Mouse (Mus musculus): ENCODE measurements at regions not wholly inside any gene's neighbourhood (a gene's known extent, or its start where the extent isn't known, plus 50 kb on each side); places are given as distances from the start of the nearest gene placed in this dataset.
"Not testable (repeated sequence)": the region's sequence is repeated elsewhere in the genome, so short reads cannot be mapped to it uniquely, and the experiment has no call there.

GRCm38 (mm10) chr1:128508816-128509461, 83.2 kb downstream of the Cxcr4 start:
- TF ChIP-seq CTCF (IDR thresholded peaks at IDR 0.05; ENCODE audit: insufficient read depth, low read depth, low read length) (no peak), POLR2A (IDR thresholded peaks at IDR 0.05; ENCODE audit: insufficient read depth, low read depth, low read length) (no peak)
- Histone ChIP-seq H3K27ac (ENCODE audit: insufficient read depth, low read depth, low read length) (no peak overlapping the region), H3K4me3 (ENCODE audit: insufficient read depth, low read depth, low read length) (no peak overlapping the region), H3K4me1 (ENCODE audit: control insufficient read depth, insufficient read depth, low read length) (no peaks in the 10 kb centered on the region)
- 91% methylated on average over 2 of the region's 2 CpGs for WGBS

GRCm38 (mm10) chr1:128506551-128507313, 85.4 kb downstream of the Cxcr4 start:
- 96% methylated on average over 4 of the region's 4 CpGs for WGBS
- H3K27ac ChIP-seq (ENCODE audit: insufficient read depth, low read depth, low read length): no peak overlapping the region
- no peak overlapping the region for H3K4me3 ChIP-seq (ENCODE audit: insufficient read depth, low read depth, low read length)
- H3K4me1 ChIP-seq (ENCODE audit: control insufficient read depth, insufficient read depth, low read length): no peaks in the 10 kb centered on the region
- no peak for TF ChIP-seq POLR2A (IDR thresholded peaks at IDR 0.05; ENCODE audit: insufficient read depth, low read depth, low read length)
- TF ChIP-seq CTCF (IDR thresholded peaks at IDR 0.05; ENCODE audit: insufficient read depth, low read depth, low read length): no peak

GRCm38 (mm10) chr1:128504371-128504770, 87.2 kb upstream of the Dars start:
- Histone ChIP-seq H3K4me3 (ENCODE audit: insufficient read depth, low read depth, low read length) (no peak overlapping the region), H3K4me1 (ENCODE audit: control insufficient read depth, insufficient read depth, low read length) (no peaks in the 10 kb centered on the region), H3K27ac (ENCODE audit: insufficient read depth, low read depth, low read length) (no peak overlapping the region)
- WGBS: 55% methylated on average over 4 of the region's 4 CpGs
- TF ChIP-seq CTCF (IDR thresholded peaks at IDR 0.05; ENCODE audit: insufficient read depth, low read depth, low read length) (no peak), POLR2A (IDR thresholded peaks at IDR 0.05; ENCODE audit: insufficient read depth, low read depth, low read length) (no peak)

GRCm38 (mm10) chr1:128498042-128498772, 81.0 kb upstream of the Dars start:
- 70% methylated on average over 9 of the region's 9 CpGs for WGBS
- TF ChIP-seq POLR2A (IDR thresholded peaks at IDR 0.05; ENCODE audit: insufficient read depth, low read depth, low read length): no peak
- H3K4me3 ChIP-seq (ENCODE audit: insufficient read depth, low read depth, low read length): no peak overlapping the region
- no peaks in the 10 kb centered on the region for H3K4me1 ChIP-seq (ENCODE audit: control insufficient read depth, insufficient read depth, low read length)
- H3K27ac ChIP-seq (ENCODE audit: insufficient read depth, low read depth, low read length): no peak overlapping the region

- Histone ChIP-seq H3K4me3 (ENCODE audit: insufficient read depth, low read depth, low read length) (no peak overlapping the region), H3K4me1 (ENCODE audit: control insufficient read depth, insufficient read depth, low read length) (no peaks in the 10 kb centered on the region), H3K27ac (ENCODE audit: insufficient read depth, low read depth, low read length) (no peak overlapping the region)
- TF ChIP-seq CTCF (IDR thresholded peaks at IDR 0.05; ENCODE audit: insufficient read depth, low read depth, low read length): no peak
- TF ChIP-seq POLR2A (IDR thresholded peaks at IDR 0.05; ENCODE audit: insufficient read depth, low read depth, low read length): no peak
- 96% methylated on average over 2 of the region's 2 CpGs for WGBS
Observed at GRCm38 (mm10) chr1:128492251-128492650, 75.1 kb upstream of the Dars start.

GRCm38 (mm10) chr1:128487181-128487580, 70.0 kb upstream of the Dars start:
- H3K4me3 ChIP-seq (ENCODE audit: insufficient read depth, low read depth, low read length): not testable (repeated sequence)

GRCm38 (mm10) chr1:128478376-128478775, 61.2 kb upstream of the Dars start:
- TF ChIP-seq POLR2A (IDR thresholded peaks at IDR 0.05; ENCODE audit: insufficient read depth, low read depth, low read length): no peak
- TF ChIP-seq CTCF (IDR thresholded peaks at IDR 0.05; ENCODE audit: insufficient read depth, low read depth, low read length): no peak
- Histone ChIP-seq H3K27ac (ENCODE audit: insufficient read depth, low read depth, low read length) (no peak overlapping the region), H3K4me1 (ENCODE audit: control insufficient read depth, insufficient read depth, low read length) (no peaks in the 10 kb centered on the region), H3K4me3 (ENCODE audit: insufficient read depth, low read depth, low read length) (no peak overlapping the region)
- 95% methylated on average over 6 of the region's 6 CpGs for WGBS

More at GRCm38 (mm10) chr1:128487181-128487580, 70.0 kb upstream of the Dars start:
- not testable (repeated sequence) for H3K27ac ChIP-seq (ENCODE audit: insufficient read depth, low read depth, low read length); H3K4me1 ChIP-seq (ENCODE audit: control insufficient read depth, insufficient read depth, low read length)
- WGBS: 39% methylated on average over 4 of the region's 4 CpGs

GRCm38 (mm10) chr1:128477653-128478052, 60.5 kb upstream of the Dars start:
- WGBS: 93% methylated on average over 2 of the region's 2 CpGs
- Histone ChIP-seq H3K4me1 (ENCODE audit: control insufficient read depth, insufficient read depth, low read length) (peaks cover 2% of the 10 kb centered on the region), H3K27ac (ENCODE audit: insufficient read depth, low read depth, low read length) (no peak overlapping the region), H3K4me3 (ENCODE audit: insufficient read depth, low read depth, low read length) (no peak overlapping the region)
- TF ChIP-seq POLR2A (IDR thresholded peaks at IDR 0.05; ENCODE audit: insufficient read depth, low read depth, low read length): no peak
- TF ChIP-seq CTCF (IDR thresholded peaks at IDR 0.05; ENCODE audit: insufficient read depth, low read depth, low read length): no peak

GRCm38 (mm10) chr1:128472713-128473230, 55.6 kb upstream of the Dars start:
- WGBS: 24% methylated on average over 15 of the region's 15 CpGs
- no peak overlapping the region for H3K27ac ChIP-seq (ENCODE audit: insufficient read depth, low read depth, low read length)
- TF ChIP-seq CTCF (IDR thresholded peaks at IDR 0.05; ENCODE audit: insufficient read depth, low read depth, low read length): no peak
- no peak for TF ChIP-seq POLR2A (IDR thresholded peaks at IDR 0.05; ENCODE audit: insufficient read depth, low read depth, low read length)
- peaks cover 10% of the 10 kb centered on the region for H3K4me1 ChIP-seq (ENCODE audit: control insufficient read depth, insufficient read depth, low read length)
- H3K4me3 ChIP-seq (ENCODE audit: insufficient read depth, low read depth, low read length): peak overlapping the region; percentile 30
